Mouse (Mus musculus): ENCODE measurements at regions not wholly inside any gene's neighbourhood (a gene's known extent, or its start where the extent isn't known, plus 50 kb on each side); places are given as distances from the start of the nearest gene placed in this dataset.

- TF ChIP-seq CTCF (IDR thresholded peaks at IDR 0.05; ENCODE audit: extremely low read depth, insufficient read depth, insufficient read length, insufficient replicate concordance) = no peak
- no peak for TF ChIP-seq POLR2A (IDR thresholded peaks at IDR 0.05; ENCODE audit: low read depth, low read length)
Observed at GRCm38 (mm10) chr16:87291716-87292115, 62.3 kb upstream of the N6amt1 start.

All from spleen, adult 2 months (tissue).